Mouse (Mus musculus): ENCODE measurements at regions not wholly inside any gene's neighbourhood (a gene's known extent, or its start where the extent isn't known, plus 50 kb on each side); places are given as distances from the start of the nearest gene placed in this dataset.

DNA sequence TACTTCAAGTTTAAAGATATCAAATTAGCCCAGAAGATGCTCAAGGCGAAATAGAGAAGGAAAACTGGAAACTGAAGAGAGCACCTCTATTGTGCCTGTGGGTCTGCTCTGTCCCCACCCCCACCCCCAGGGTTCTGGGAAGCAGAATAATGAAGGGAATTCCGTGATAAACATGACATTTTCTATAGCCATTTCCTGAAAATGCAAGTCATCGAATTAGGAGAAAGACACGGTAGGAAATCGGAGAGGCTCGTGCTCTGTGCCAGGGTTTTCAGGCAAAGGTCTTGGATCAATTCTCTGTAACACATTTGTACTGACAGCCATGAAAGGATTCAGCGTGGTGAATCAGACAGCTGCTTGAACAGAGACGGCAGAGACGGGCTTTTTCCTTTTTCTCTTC is 152.7 kb downstream of the Phlda1 start:
- Histone ChIP-seq H3K9me3 (no peaks in the 10 kb centered on the region), H3K27me3 (no peaks in the 10 kb centered on the region), H3K4me3 (no peak overlapping the region), H3K36me3 (no peaks in the 10 kb centered on the region), H3K4me2 (replicated peaks) (no peak overlapping the region), H3K9ac (no peak overlapping the region), H3K4me1 (peaks cover 13% of the 10 kb centered on the region), H3K27ac (no peak overlapping the region)
- no peak for ATAC-seq (ENCODE audit: low FRiP score, low read depth)
- WGBS, result 53% methylated on average over 9 of the region's 9 CpGs

DNA sequence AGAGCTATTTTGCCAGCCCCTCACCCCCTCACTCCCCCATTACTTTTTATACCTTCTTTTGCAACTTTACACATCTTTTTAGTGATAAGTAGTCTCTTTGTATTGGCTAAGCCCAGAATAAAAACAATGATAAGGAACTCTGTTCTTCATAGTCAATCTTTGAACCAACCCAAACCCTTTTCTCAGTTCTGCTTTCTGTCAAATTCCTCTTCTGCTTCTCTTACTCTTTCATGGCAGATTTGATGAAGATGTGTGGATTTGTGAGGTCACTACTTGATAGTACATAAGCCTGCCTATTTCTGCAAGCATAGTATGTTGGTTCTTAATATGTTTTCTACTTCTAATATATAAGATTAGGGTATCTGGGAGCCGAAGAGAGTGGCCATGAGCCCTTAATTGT is 156.6 kb downstream of the Phlda1 start:
- WGBS, result 88% methylated on average over 1 of the region's 1 CpGs
- Histone ChIP-seq H3K27ac (no peak overlapping the region), H3K27me3 (no peaks in the 10 kb centered on the region), H3K4me3 (no peak overlapping the region), H3K9ac (no peak overlapping the region), H3K4me1 (no peaks in the 10 kb centered on the region), H3K36me3 (no peaks in the 10 kb centered on the region), H3K4me2 (replicated peaks) (no peak overlapping the region), H3K9me3 (no peaks in the 10 kb centered on the region)
- ATAC-seq (ENCODE audit: low FRiP score, low read depth), result no peak

DNA sequence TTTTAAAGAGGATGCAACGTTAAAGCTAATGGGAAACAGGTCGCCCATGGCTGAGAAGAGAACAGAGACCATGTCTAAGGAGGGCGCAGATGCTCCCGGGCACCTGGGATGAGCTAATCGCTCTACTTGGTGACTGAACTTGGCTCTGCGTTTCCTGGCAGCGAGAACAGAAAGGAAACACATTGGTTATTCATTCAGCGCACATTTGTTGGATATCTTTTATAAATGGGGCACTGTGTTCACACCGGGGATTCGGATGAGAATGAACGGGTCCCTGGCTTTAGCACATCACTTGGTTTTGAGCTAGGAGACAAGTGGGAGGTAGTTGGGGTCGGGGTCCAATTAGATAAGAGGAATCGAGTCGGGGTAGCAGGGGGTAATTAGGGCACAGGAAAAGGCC is 159.7 kb downstream of the Phlda1 start:
- Histone ChIP-seq H3K4me2 (replicated peaks) (no peak overlapping the region), H3K4me3 (no peak overlapping the region), H3K36me3 (no peaks in the 10 kb centered on the region), H3K27ac (no peak overlapping the region), H3K9me3 (no peaks in the 10 kb centered on the region), H3K27me3 (no peaks in the 10 kb centered on the region), H3K4me1 (peaks cover 4% of the 10 kb centered on the region; the same call in 1 of the 2 replicates), H3K9ac (no peak overlapping the region)
- 64% methylated on average over 14 of the region's 14 CpGs for WGBS
- ATAC-seq (ENCODE audit: low FRiP score, low read depth), result no peak

DNA sequence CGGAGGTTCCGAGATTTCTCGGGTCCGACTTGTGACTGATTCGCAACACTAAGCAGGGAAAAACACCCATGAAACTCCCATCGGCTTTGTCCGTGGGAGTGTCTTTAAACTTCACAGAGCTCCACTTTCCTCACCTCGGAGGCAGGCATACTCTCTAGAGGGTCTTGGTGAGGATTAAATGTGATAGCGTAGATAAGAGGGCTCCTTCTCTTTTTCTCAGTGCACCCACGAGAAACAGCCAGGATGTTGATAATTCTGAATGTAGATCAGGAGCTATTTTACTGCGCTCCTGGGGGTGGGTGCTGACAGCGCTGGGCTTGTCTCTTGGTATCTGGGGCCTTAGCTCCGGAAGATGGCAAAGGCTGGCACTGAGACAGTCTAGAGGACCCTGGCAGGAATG is 160.9 kb downstream of the Phlda1 start:
- Histone ChIP-seq H3K27me3 (no peaks in the 10 kb centered on the region), H3K9me3 (no peaks in the 10 kb centered on the region), H3K4me3 (no peak overlapping the region), H3K27ac (no peak overlapping the region), H3K36me3 (no peaks in the 10 kb centered on the region), H3K4me2 (replicated peaks) (no peak overlapping the region), H3K4me1 (peaks cover 7% of the 10 kb centered on the region; the same call in 1 of the 2 replicates), H3K9ac (no peak overlapping the region)
- 87% methylated on average over 13 of the region's 13 CpGs for WGBS
- no peak for ATAC-seq (ENCODE audit: low FRiP score, low read depth)

DNA sequence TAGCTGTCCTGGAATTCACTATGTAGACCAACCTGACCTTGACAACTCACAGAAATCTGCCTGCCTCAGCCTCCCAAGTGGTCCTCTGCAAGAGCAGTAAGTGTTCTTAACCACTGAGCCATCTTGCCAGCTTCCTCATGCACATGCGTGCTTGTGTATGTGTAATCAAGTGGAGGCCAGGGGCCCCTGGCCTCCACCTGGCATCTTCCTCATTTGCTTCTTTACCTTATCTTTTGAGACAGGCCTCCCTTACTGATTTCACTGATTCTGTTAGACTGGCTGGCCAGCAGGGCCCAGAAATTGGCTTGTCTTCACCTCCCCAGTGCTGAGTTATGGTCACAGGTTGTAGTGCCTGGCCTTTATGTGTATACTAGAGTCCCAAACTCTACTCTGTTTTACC is 162.6 kb downstream of the Phlda1 start:
- Histone ChIP-seq H3K4me1 (peaks cover 23% of the 10 kb centered on the region), H3K27me3 (no peaks in the 10 kb centered on the region), H3K36me3 (no peaks in the 10 kb centered on the region), H3K9ac (no peak overlapping the region), H3K4me3 (no peak overlapping the region), H3K27ac (no peak overlapping the region), H3K4me2 (replicated peaks) (no peak overlapping the region), H3K9me3 (no peaks in the 10 kb centered on the region)
- WGBS, result 93% methylated on average over 1 of the region's 1 CpGs
- ATAC-seq (ENCODE audit: low FRiP score, low read depth), result no peak

DNA sequence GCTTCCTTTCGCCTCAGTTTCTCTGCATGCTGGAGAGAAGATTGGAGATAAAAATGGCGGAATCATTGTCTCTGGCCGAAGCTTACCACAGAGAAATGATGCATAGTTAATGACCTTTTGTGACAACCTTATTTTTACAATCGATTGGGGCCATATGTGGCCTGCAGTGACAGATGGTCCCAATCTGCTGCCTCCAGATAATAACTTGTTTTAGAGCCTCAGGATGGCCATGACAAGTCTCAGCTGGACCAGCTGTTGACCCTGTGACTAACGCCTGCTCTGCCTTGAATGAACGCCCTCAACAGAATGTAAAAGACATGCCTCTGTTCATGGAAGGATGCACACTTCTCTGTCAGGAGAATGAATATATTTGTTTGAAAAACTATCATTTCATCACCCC is 163.6 kb downstream of the Phlda1 start:
- ATAC-seq (ENCODE audit: low FRiP score, low read depth), result no peak
- Histone ChIP-seq H3K9ac (no peak overlapping the region), H3K36me3 (no peaks in the 10 kb centered on the region), H3K4me2 (replicated peaks) (no peak overlapping the region), H3K4me3 (no peak overlapping the region), H3K27ac (no peak overlapping the region), H3K27me3 (no peaks in the 10 kb centered on the region), H3K9me3 (no peaks in the 10 kb centered on the region), H3K4me1 (peaks cover 26% of the 10 kb centered on the region)
- 45% methylated on average over 6 of the region's 6 CpGs for WGBS

DNA sequence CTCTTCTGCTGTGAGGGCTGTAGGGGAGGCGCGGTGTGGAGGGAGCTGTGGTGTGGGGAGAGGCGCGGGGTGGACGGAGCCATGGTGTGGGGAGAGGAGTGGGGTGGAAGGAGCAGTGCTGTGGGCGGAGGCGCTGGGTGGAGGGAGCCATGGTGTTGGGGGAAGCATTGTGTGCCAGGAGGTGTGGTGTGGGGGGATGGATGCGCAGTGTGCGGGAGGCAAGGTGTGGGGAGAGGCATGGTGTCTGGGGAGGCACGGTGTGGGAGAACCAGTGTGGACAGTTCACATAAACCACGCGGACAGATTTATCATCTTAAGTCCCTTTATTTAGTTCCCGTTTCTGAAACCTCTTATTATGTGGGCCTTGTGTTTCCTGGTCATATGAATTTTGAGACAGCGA is 164.6 kb downstream of the Phlda1 start:
- Histone ChIP-seq H3K9ac (no peak overlapping the region), H3K4me2 (replicated peaks) (no peak overlapping the region), H3K27me3 (no peaks in the 10 kb centered on the region), H3K27ac (0 out of 2 replicates have a peak overlapping the region, but pooled peaks have one; percentile 11), H3K4me1 (peaks cover 26% of the 10 kb centered on the region), H3K9me3 (no peaks in the 10 kb centered on the region), H3K36me3 (no peaks in the 10 kb centered on the region), H3K4me3 (no peak overlapping the region)
- peak; percentile 24; the same call in 1 of the 2 replicates for ATAC-seq (ENCODE audit: low FRiP score, low read depth)
- 83% methylated on average over 14 of the region's 14 CpGs for WGBS

DNA sequence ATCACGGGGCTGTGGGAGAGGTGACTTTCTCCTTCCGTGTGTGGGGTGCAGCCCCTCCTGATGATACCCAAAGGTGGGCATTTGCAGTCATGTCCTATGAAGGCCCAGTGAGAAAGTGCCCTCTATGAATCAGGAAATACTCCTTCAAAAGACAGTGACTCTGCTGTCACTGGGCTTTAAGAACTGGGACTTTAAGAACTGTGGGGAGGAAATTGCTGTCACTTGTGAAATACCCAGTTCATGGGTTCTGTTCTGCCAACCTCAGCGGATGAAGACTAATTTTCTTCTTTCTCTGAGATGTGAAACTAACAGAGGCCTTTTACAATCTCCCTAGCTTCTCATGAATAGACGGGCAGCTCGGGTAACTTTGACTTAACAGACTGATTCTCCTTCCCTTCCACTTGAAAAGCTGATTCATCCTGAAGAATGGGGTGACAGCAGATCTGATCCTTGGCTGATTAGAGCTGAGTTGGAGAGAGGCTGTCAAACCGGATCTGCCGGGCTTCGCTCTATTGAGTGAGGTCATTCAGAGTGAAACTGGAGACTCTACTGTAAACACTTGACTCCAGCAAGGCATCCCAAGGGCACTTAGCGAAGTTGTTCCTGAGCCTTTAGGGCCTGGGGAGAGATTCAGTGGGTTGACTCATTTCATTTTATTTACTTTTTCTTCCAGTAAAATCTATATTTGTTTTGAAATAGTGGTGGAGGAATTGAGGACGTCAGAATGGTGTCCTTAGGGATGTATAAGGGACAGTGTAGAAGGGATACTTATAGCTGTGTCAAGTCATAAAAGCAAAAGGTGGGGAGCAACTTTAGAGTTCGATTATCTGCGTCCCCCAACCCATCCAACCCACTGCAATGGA is 166.6 kb downstream of the Phlda1 start:
- Histone ChIP-seq H3K4me1 (peaks cover 26% of the 10 kb centered on the region), H3K4me2 (replicated peaks) (no peak overlapping the region), H3K4me3 (no peak overlapping the region), H3K27me3 (no peaks in the 10 kb centered on the region), H3K9me3 (no peaks in the 10 kb centered on the region), H3K9ac (no peak overlapping the region), H3K36me3 (no peaks in the 10 kb centered on the region), H3K27ac (no peak overlapping the region; the same call in 1 of the 2 replicates)
- 31% methylated on average over 12 of the region's 12 CpGs for WGBS
- ATAC-seq (ENCODE audit: low FRiP score, low read depth), result peak; percentile 65; the same call in 1 of the 2 replicates

DNA sequence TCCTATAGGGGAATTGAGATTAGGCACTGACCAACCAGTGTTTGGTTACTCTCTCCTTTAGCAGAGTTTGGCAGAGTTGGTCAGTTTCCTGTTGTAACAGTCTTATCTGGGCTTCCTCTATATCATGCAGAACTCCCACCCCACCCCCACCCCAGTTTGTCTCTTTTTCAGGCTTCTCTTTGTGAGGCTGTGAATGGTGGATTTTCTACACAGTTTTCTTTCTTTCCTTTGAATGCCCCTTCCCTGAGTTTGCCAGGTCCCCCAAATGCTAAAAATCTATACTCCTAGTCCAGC is 167.2 kb downstream of the Phlda1 start:
- Histone ChIP-seq H3K4me3 (no peak overlapping the region), H3K4me1 (peaks cover 26% of the 10 kb centered on the region), H3K27me3 (no peaks in the 10 kb centered on the region), H3K27ac (no peak overlapping the region), H3K36me3 (no peaks in the 10 kb centered on the region), H3K9me3 (no peaks in the 10 kb centered on the region), H3K9ac (no peak overlapping the region), H3K4me2 (replicated peaks) (no peak overlapping the region)
- no peak for ATAC-seq (ENCODE audit: low FRiP score, low read depth)

DNA sequence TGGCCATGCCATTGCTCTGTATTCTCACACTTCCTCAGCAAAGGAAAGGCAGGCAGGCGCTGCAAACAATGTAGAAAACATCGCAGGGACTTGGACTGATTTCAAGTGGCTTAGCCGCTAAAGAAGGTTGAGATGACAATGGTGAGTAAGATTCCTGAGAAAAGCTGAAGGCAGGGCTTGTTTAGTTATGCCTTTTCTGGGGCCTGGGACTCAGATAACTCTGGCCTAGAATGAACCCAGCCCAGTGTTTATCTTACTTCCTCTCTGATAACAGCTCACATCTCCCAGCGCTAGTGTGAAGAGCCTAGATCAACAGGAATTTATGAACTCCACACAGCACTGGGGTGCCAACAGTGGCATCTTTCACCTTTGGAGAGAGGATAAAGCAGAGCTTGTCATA is 170.2 kb downstream of the Phlda1 start:
- Histone ChIP-seq H3K4me2 (replicated peaks) (no peak overlapping the region), H3K36me3 (no peaks in the 10 kb centered on the region), H3K27ac (no peak overlapping the region), H3K9ac (no peak overlapping the region), H3K4me3 (no peak overlapping the region), H3K27me3 (no peaks in the 10 kb centered on the region), H3K9me3 (no peaks in the 10 kb centered on the region), H3K4me1 (peaks cover 20% of the 10 kb centered on the region)
- no peak for ATAC-seq (ENCODE audit: low FRiP score, low read depth)
- 65% methylated on average over 4 of the region's 4 CpGs for WGBS

DNA sequence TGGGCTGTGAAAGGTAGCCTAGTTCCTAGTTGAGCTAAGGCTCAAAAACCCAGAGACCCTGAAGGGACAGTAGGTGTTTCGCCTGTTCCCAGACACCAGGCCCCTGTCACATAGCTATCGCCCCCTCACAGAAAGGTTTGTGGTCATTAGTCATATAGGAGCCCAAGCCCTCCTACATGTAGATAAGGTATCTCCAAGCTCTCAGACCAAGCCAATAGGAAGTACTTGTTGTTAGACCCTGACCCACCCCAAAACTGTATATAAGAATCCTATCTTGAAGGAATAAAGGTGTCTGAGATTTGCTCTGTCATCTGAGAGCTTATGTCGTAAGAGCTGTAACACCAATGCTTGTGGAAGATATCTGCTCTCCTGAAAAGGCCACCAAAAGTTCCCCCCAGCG is 174.8 kb downstream of the Phlda1 start:
- Histone ChIP-seq H3K4me1 (no peaks in the 10 kb centered on the region), H3K9me3 (no peaks in the 10 kb centered on the region), H3K27me3 (no peaks in the 10 kb centered on the region), H3K36me3 (no peaks in the 10 kb centered on the region), H3K27ac (no peak overlapping the region), H3K9ac (no peak overlapping the region), H3K4me3 (no peak overlapping the region), H3K4me2 (replicated peaks) (no peak overlapping the region)
- no peak for ATAC-seq (ENCODE audit: low FRiP score, low read depth)
- WGBS, result 90% methylated on average over 4 of the region's 4 CpGs

DNA sequence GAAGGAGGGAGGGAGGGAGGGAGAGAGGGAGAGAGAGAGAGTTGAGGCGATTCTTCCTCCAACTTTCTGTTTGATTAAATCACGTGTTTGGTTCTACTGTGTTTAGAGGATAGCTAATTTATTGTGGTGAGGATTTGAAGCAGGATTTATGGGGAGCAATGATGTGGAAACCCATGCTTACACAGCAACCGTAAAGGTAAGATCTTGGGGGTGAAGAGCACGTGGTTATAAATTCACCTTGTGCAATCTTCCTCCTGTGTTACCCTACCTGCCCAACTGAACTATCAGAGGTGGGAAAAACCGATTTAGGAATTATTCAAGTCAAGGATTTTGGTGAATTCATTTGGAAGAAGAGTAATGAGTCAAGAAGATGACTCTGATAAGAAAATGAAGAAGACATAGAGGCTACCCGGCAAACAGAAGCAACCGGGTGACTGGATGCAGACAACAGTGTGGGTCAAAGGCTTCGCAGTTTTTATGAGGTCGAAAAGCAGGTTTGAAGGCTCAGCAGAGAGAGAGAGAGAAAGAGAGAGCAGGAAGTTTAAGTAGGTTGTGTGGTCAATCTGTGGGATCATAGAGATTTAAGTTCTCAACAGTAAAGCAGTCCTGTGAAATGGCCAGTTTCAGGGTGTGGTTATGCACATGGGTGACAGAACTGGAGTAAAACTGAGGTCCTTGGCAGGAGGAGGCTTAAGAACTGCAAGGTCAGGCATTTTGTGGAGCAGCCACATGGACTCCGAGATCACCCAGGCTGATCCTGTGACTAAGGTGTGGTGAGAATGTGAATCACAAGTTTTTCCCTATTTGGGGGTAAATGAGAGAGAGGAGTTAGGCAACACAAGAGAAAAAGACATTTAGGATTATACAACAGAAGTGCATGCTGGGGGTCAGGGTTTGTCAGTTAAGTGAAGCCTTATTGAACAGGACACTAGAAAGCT is 178.6 kb downstream of the Phlda1 start:
- Histone ChIP-seq H3K4me1 (0 out of 2 replicates have a peak, but pooled peaks cover 5% of the 10 kb centered on the region), H3K27me3 (no peaks in the 10 kb centered on the region), H3K36me3 (no peaks in the 10 kb centered on the region), H3K9ac (no peak overlapping the region), H3K4me2 (replicated peaks) (no peak overlapping the region), H3K9me3 (no peaks in the 10 kb centered on the region), H3K4me3 (no peak overlapping the region), H3K27ac (no peak overlapping the region)
- no peak for ATAC-seq (ENCODE audit: low FRiP score, low read depth)
- 74% methylated on average over 10 of the region's 10 CpGs for WGBS

All from limb, embryonic 13.5 days (tissue).